Mouse (Mus musculus) liver, postnatal 0 days (tissue): ENCODE data around the gene Dmkn. TPM values are rescaled to one million over a fixed set of nuclear protein-coding genes. Genes with fewer than 3 reads are reported as not detected.

ENCODE experiments used
- ATAC-seq: fragments of 200-750 bp; cut with Nextera tagmentation; 2 replicates; pipeline ENCODE4 v1.8.0; 2017; ENCODE audit warnings: mild to moderate bottlenecking, moderate library complexity
- DNase-seq: peaks from one replicate; pipeline ENCODE4 v3.0.0-alpha.2; 2016
- H3K27ac ChIP-seq: fragments of 300-500 bp; sonication (generic); 2 replicates; pipeline ENCODE4 v1.5.1; 2014; ENCODE audit warnings: antibody characterized with exemption, moderate library complexity, mild to moderate bottlenecking, low read depth
- H3K27me3 ChIP-seq: fragments of 300-500 bp; sonication (generic); 2 replicates; pipeline ENCODE4 v1.6.1; 2014; ENCODE audit warnings: low read length, control low read depth, mixed read lengths; ENCODE audit not compliant: insufficient read depth
- H3K36me3 ChIP-seq: fragments of 300-500 bp; sonication (generic); replicated peaks from 2 replicates; pipeline ENCODE4 v1.6.1; 2014; ENCODE audit warnings: mild to moderate bottlenecking, control low read depth, low read length, moderate library complexity, mixed read lengths; ENCODE audit not compliant: insufficient read depth
- H3K4me1 ChIP-seq: fragments of 300-500 bp; sonication (generic); 2 replicates; pipeline ENCODE4 v1.6.1; 2014; ENCODE audit warnings: antibody characterized with exemption, mild to moderate bottlenecking, control low read depth; ENCODE audit not compliant: insufficient read depth
- H3K4me2 ChIP-seq: fragments of 300-500 bp; sonication (generic); 2 replicates; pipeline ENCODE4 v1.6.1; 2014; ENCODE audit warnings: low read depth, mild to moderate bottlenecking, low read length, moderate library complexity, mixed read lengths
- H3K4me3 ChIP-seq: fragments of 300-500 bp; sonication (generic); 2 replicates; pipeline ENCODE4 v1.5.1; 2014; ENCODE audit warnings: low read depth, low read length
- H3K9ac ChIP-seq: fragments of 300-500 bp; sonication (generic); replicated peaks from 2 replicates; pipeline ENCODE4 v1.6.1; 2014; ENCODE audit warnings: mild to moderate bottlenecking, moderate library complexity
- H3K9me3 ChIP-seq: fragments of 300-500 bp; sonication (generic); 2 replicates; pipeline ENCODE4 v1.6.1; 2016; ENCODE audit warnings: mild to moderate bottlenecking, control low read depth, low read length, mixed read lengths
- CTCF ChIP-seq: sonication (generic); IDR thresholded peaks from 2 replicates; pipeline ENCODE4 v1.5.1; 2016; ENCODE audit warnings: antibody characterized with exemption, low read depth
- EP300 ChIP-seq: IDR thresholded peaks from 2 replicates; pipeline ENCODE4 v1.6.1; 2016; ENCODE audit warnings: antibody characterized with exemption, low read depth, mild to moderate bottlenecking
- WGBS: fragments of 180-500 bp; shearing (Covaris S2); extraction: QIAGEN DNeasy Blood & Tissue Kit; methylation state at CpG from one replicate; pipeline ENCODE4 v1.1.7; 2014; ENCODE audit not compliant: insufficient replicate concordance; 5-methylcytosine and 5-hydroxymethylcytosine counted together
- polyA plus RNA-seq: library from polyadenylated mRNA; unstranded; fragments of >200 nt; fragmentation: Nextera tagmentation; extraction: Ambion mirVana; gene quantifications from 2 replicates; pipeline ENCODE4 v1.2.1, GENCODE M21; 2015

Dmkn gene
- polyA plus RNA-seq, 1 experiment from 2014 or later = 1.8 TPM

DNA sequence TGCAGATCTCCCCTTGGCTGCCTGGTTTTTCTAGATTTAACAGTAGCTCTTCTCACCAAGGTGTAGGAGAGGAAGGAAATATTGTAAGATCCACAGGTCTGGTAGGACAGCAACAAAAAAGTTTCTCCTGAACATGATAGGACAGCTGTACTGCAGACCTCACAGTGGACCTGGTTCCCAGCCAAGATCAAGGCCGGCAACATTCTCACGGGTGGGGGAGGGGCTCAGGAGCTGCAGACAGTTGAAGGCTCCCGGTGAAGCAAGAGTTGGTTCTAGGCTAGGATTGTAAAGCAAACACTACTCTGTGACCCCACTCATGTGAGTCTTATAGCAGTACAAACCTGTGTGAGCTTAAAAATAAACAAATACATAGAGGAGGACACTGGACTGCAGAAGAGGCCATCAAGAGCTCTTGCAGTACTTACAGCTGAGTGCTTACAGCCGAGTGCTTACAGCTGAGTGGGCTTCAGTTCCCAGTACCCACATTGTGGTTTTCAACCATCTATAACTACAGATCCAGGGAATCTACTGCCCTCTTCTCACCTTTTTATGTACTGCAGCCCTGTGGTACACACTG is 19.4 kb upstream of the Dmkn start:
- H3K36me3 ChIP-seq = no peaks in the 10 kb centered on the region
- no peak overlapping the region for H3K9ac ChIP-seq
- H3K4me2 ChIP-seq = no peak overlapping the region
- no peak overlapping the region for H3K27ac ChIP-seq
- no peaks in the 10 kb centered on the region for H3K9me3 ChIP-seq
- no peaks in the 10 kb centered on the region for H3K27me3 ChIP-seq
- no peak overlapping the region for H3K4me3 ChIP-seq
- peak; percentile 71 for DNase-seq
- peaks cover 5% of the 10 kb centered on the region; the same call in 1 of the 2 replicates for H3K4me1 ChIP-seq
- 42% methylated on average over 4 of the region's 4 CpGs for WGBS
- peak; percentile 74 for ATAC-seq
- TF ChIP-seq CTCF = no peak
- no peak for TF ChIP-seq EP300

DNA sequence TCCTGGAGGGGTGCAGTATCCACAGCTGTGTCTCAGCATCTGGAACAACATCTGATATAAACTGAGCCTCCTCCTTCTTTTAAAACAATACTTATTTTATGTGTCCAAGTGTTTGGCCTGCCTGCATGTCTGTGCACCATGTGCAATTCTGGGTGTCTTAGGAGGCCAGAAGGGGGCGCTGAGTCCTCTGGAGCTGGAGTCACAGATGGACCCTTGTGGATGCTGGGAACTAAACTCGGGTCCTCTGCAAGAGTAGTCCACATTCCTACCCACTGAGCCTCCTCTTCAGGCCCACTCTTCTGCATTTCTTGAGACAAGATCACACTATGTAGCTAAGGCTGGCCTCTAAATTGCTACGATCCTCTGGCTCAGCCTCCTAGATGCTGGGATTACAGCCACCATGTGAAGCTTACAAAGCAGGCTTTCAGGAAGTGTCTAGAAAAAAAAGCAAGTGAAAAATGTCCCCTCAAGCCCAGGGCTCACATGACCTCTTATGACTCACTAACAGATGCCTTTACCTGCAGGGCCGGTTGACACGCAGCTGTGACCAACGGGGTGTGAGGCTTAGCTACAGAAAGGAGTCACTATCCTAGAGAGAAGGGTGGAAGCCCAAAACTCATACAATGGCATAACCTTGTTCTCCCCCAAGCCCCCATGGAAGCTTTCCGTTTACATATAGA is 15.9 kb upstream of the Dmkn start:
- no peak for DNase-seq

DNA sequence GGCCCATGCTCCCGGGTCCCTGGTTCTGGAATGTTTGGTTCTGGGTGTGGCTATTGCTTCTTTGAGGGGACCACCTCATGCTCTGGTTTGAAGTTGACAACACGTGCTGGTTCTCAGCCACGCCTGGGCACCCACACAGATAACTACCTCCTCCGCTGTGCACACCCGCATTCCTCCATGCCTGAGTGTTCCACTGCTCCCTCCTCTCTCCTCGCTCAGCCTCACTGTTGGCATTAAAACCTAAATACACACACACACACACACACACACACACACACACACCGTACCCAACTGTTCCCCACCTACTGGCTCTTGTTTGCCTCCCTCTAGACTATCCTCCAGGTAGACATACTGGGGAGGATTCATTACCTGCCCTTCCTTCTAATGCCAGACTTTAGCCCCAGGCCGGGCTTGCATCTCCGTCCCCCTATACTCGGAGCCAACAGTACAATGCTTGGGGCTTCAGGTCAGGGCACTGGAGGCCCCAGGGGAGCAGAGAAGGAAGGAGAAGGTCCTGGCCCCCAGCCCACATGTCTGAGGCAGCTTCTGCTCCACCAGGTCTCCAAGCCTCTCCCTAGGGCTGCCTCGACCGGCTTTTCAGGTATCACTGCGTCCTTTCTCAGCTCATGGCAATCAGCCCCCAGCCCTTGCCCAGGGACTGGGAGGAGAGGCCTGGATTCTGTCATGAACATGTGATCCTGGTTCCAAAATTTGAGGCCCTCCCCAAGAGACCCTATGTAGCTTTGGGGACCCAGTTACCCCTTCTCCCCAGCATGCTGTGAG is 13.5 kb upstream of the Dmkn start:
- ATAC-seq (no peak), DNase-seq (no peak)
- Histone ChIP-seq H3K36me3 (no peaks in the 10 kb centered on the region), H3K4me3 (no peak overlapping the region), H3K27me3 (no peaks in the 10 kb centered on the region), H3K4me1 (no peaks in the 10 kb centered on the region), H3K9ac (no peak overlapping the region), H3K27ac (no peak overlapping the region), H3K9me3 (peaks cover 8% of the 10 kb centered on the region), H3K4me2 (no peak overlapping the region)
- 74% methylated on average over 13 of the region's 13 CpGs for WGBS
- TF ChIP-seq EP300 (no peak), CTCF (no peak)

More for the DNA sequence above, 15.9 kb upstream of the Dmkn start:
- ATAC-seq = no peak
- Histone ChIP-seq H3K27ac (no peak overlapping the region), H3K4me2 (no peak overlapping the region), H3K4me3 (no peak overlapping the region), H3K9ac (no peak overlapping the region), H3K27me3 (no peaks in the 10 kb centered on the region), H3K9me3 (no peaks in the 10 kb centered on the region), H3K4me1 (peaks cover 5% of the 10 kb centered on the region; the same call in 1 of the 2 replicates), H3K36me3 (no peaks in the 10 kb centered on the region)
- peak; percentile 30 for TF ChIP-seq CTCF
- TF ChIP-seq EP300 = no peak
- WGBS = 77% methylated on average over 7 of the region's 7 CpGs

DNA sequence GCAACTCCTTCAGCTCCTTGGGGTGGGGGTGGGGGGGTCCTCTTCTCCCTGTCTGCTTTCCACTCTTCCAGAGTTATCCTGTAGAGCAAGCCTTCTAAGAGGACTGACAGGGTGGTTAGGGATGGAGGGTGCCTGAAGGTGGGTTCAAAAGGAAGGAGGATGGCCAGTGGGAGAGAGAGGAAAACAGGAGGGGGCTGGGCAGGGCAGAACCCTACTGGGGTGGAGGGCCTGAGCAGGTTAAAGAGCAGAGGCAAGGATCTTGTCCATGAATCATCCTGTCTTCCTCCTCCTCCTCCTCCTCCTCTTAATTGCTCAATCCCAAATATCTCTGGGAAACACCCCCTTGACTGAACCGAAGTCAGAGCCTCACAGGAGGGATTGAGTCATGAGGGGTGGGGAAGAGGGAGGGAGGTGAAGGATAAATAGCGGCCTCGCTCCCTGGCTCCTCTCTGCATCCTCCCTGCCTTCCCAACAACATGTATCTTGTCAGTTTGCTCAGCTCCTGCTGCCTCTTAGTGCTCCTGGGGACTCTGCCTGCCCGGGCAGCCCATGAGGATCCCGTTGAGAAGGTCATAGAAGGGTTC is 12.4 kb upstream of the Dmkn start, which contains the start of gene Sbsn:
TSS of gene Sbsn (plus strand) at position 386 of the 584 bp plus-strand sequence.
- H3K9ac ChIP-seq = no peak within 1 kb of the TSS
- 57% methylated on average over 5 of the region's 5 CpGs for WGBS
- no peaks in the 10 kb centered on the region for H3K4me1 ChIP-seq
- no peak for DNase-seq
- TF ChIP-seq CTCF (no peak), EP300 (no peak)
- no peak within 1 kb of the TSS for H3K27ac ChIP-seq
- no peak for ATAC-seq
- H3K9me3 ChIP-seq = peaks cover 9% of the 10 kb centered on the region
- H3K36me3 ChIP-seq = no peaks in the 10 kb centered on the region
- no peak within 1 kb of the TSS for H3K4me2 ChIP-seq
- no peak within 1 kb of the TSS for H3K4me3 ChIP-seq
- no peaks in the 10 kb centered on the region for H3K27me3 ChIP-seq

DNA sequence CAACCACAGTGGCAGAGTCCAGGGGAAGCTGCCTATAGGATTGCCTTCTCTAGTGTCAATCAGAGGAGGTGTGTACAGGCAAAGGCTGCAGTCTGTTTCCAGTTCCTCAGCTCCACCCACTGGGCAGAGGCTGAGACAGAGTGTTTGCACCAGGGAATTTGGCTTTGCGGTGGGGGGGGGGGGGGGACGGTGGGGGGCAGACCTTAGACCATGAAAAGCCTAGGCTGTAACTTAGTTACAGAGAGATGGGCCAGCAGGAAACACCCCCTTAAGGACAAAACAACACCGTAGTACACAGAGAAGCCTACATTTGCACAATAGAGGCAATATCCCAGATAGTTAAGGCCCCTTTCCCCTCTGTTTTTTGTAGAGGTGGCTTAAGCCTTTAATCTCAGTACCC is 6.6 kb upstream of the Dmkn start:
- Histone ChIP-seq H3K27me3 (no peaks in the 10 kb centered on the region), H3K36me3 (no peaks in the 10 kb centered on the region), H3K4me1 (no peaks in the 10 kb centered on the region; the same call in 1 of the 2 replicates), H3K27ac (no peak overlapping the region), H3K4me3 (no peak overlapping the region), H3K9ac (no peak overlapping the region), H3K9me3 (peaks cover 9% of the 10 kb centered on the region), H3K4me2 (no peak overlapping the region)
- TF ChIP-seq CTCF (no peak), EP300 (no peak)
- ATAC-seq (no peak), DNase-seq (no peak)
- WGBS = 66% methylated on average over 3 of the region's 3 CpGs

DNA sequence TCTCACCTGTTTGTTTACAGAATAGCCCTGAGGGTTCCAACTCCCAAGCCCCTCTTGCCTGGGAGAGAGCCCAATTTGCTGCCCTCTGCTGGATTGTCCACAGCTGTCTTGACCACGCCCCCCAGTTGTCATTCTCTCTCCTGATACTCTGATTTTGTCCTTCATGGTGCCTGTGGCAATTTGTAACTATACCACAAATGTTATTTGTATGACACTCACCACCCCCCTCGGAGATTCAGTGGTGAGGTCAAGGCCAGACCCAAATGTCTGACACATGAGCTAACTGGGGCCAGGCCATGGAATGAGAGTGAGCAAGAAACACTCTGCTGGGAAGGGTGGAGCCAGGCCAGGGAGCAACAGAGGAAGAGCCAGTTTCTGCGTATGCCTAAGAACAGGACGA is 4.7 kb upstream of the Dmkn start:
- TF ChIP-seq CTCF (peak; percentile 60), EP300 (no peak)
- peaks cover 9% of the 10 kb centered on the region for H3K9me3 ChIP-seq
- H3K4me1 ChIP-seq = no peaks in the 10 kb centered on the region; the same call in 1 of the 2 replicates
- H3K9ac ChIP-seq = no peak overlapping the region
- DNase-seq = peak; percentile 53
- no peaks in the 10 kb centered on the region for H3K36me3 ChIP-seq
- no peak overlapping the region for H3K4me2 ChIP-seq
- no peak overlapping the region for H3K4me3 ChIP-seq
- H3K27me3 ChIP-seq = no peaks in the 10 kb centered on the region
- H3K27ac ChIP-seq = no peak overlapping the region
- ATAC-seq = peak; percentile 50; the same call in 1 of the 2 replicates
- WGBS = 41% methylated on average over 4 of the region's 4 CpGs
